Mouse (Mus musculus): ENCODE measurements at regions not wholly inside any gene's neighbourhood (a gene's known extent, or its start where the extent isn't known, plus 50 kb on each side); places are given as distances from the start of the nearest gene placed in this dataset.
A peak's percentile ranks its signal among the peaks of the same experiment; 100 is the strongest.

GRCm38 (mm10) chr8:46931267-46931666 is 55.4 kb upstream of the Enpp6 start:
- Histone ChIP-seq H3K27me3 (replicated peaks) (no peaks in the 10 kb centered on the region), H3K4me2 (ENCODE audit: insufficient read depth, low read depth, poor library complexity, severe bottlenecking) (no peak overlapping the region), H3K79me2 (replicated peaks; ENCODE audit: control insufficient read depth, extremely low read depth, insufficient read depth, poor library complexity, severe bottlenecking) (no peaks in the 10 kb centered on the region), H3K9me3 (replicated peaks; ENCODE audit: low read length) (peaks cover 2% of the 10 kb centered on the region), H3K4me1 (ENCODE audit: control insufficient read depth in 1 of 2, insufficient read depth in 2 of 2) (peaks cover 22 to 73% of the 10 kb centered on the region in 2 experiments), H3K27ac (ENCODE audit: insufficient read depth, low read depth) (no peak overlapping the region), H3K4me3 (replicated peaks in 1 of 3; ENCODE audit: low read depth in 2 of 3, low read length in 2 of 3, poor library complexity in 1 of 3) (no peak overlapping the region), H3K36me3 (replicated peaks in 1 of 2; ENCODE audit: control insufficient read depth in 1 of 2, insufficient read depth in 1 of 2, low read length in 1 of 2) (no peaks in the 10 kb centered on the region), H3K9ac (ENCODE audit: insufficient read depth, low read depth) (no peak overlapping the region)
- no peak for TF ChIP-seq MYC (IDR thresholded peaks at IDR 0.05; ENCODE audit: low read depth, low read length)
- TF ChIP-seq MAFK (IDR thresholded peaks at IDR 0.05; ENCODE audit: insufficient replicate concordance, low read length): peak; percentile 48; the same call in 1 of the 2 replicates
- dilution Hi-C loops (cut with MboI; ENCODE audit: extremely low pct_ligation_motif_present, extremely low pct_unique_long_range_greater_than_20kb, low sequenced_read_pairs) (no loop called here), in situ Hi-C loops (cut with MboI; ENCODE audit: low pct_ligation_motif_present, low pct_unique_long_range_greater_than_20kb, low sequenced_read_pairs) (loop anchor here (10.0 to 25.0 kb wide), 2 partner anchors 86 to 719 kb away; partner anchors contain the start of gene Slc25a4)
- no peak for DNase-seq (ENCODE audit: extremely low read depth)

- Histone ChIP-seq H3K4me3 (replicated peaks in 1 of 3; ENCODE audit: low read depth in 2 of 3, low read length in 2 of 3, poor library complexity in 1 of 3) (no peak overlapping the region), H3K27ac (ENCODE audit: insufficient read depth, low read depth) (no peak overlapping the region), H3K27me3 (replicated peaks) (no peaks in the 10 kb centered on the region), H3K4me1 (ENCODE audit: control insufficient read depth in 1 of 2, insufficient read depth in 2 of 2) (peaks cover 27 to 73% of the 10 kb centered on the region in 2 experiments), H3K9me3 (replicated peaks; ENCODE audit: low read length) (peaks cover 2% of the 10 kb centered on the region), H3K9ac (ENCODE audit: insufficient read depth, low read depth) (no peak overlapping the region), H3K4me2 (ENCODE audit: insufficient read depth, low read depth, poor library complexity, severe bottlenecking) (no peak overlapping the region), H3K79me2 (replicated peaks; ENCODE audit: control insufficient read depth, extremely low read depth, insufficient read depth, poor library complexity, severe bottlenecking) (no peaks in the 10 kb centered on the region), H3K36me3 (replicated peaks in 1 of 2; ENCODE audit: control insufficient read depth in 1 of 2, insufficient read depth in 1 of 2, low read length in 1 of 2) (no peaks in the 10 kb centered on the region)
- no peak for TF ChIP-seq POLR2A (IDR thresholded peaks at IDR 0.05; ENCODE audit: low read depth, low read length)
- no peak for TF ChIP-seq RCOR1 (conservative IDR thresholded peaks at IDR 0.05; ENCODE audit: low read depth, low read length)
- no peak for TF ChIP-seq USF1 (IDR thresholded peaks at IDR 0.05; ENCODE audit: low read depth, low read length)
- DNase-seq (ENCODE audit: extremely low read depth): no peak
- in situ Hi-C loops (cut with MboI; ENCODE audit: low pct_ligation_motif_present, low pct_unique_long_range_greater_than_20kb, low sequenced_read_pairs) (loop anchor here (10.0 to 25.0 kb wide), 2 partner anchors 88 to 721 kb away; partner anchors contain the start of gene Slc25a4), dilution Hi-C loops (cut with MboI; ENCODE audit: extremely low pct_ligation_motif_present, extremely low pct_unique_long_range_greater_than_20kb, low sequenced_read_pairs) (no loop called here)
These were observed 53.4 kb upstream of the Enpp6 start for GRCm38 (mm10) chr8:46933256-46933655.

DNA sequence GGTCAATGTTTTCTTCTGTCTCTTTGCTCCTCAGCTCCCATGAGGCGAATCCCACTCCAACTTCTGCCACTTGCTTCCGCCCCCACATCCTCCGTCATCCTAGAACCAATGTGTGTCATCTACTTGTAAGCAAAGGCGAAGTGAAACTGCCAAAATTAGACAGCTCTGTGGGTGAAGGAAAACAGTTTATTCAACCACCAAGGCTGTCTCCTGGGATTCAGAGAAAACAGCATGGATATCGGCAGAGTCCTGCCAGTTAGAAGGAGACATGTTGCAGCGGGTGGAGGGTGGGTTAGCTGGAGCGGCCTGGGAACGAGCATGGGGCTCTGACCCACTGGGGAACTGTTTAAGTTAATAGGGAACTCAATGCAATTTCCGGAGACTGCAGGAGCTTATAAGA is 52.4 kb upstream of the Enpp6 start:
- no peak overlapping the region for H3K27ac ChIP-seq (ENCODE audit: insufficient read depth, low read depth)
- H3K9ac ChIP-seq (ENCODE audit: insufficient read depth, low read depth): peak overlapping the region; percentile 50; the same call in 1 of the 2 replicates
- H3K4me3 ChIP-seq (replicated peaks in 1 of 3; ENCODE audit: low read depth in 2 of 3, low read length in 2 of 3, poor library complexity in 1 of 3): no peak overlapping the region
- H3K27me3 ChIP-seq (replicated peaks): no peaks in the 10 kb centered on the region
- peaks cover 24 to 73% of the 10 kb centered on the region in 2 experiments for H3K4me1 ChIP-seq (ENCODE audit: control insufficient read depth in 1 of 2, insufficient read depth in 2 of 2)
- H3K4me2 ChIP-seq (ENCODE audit: insufficient read depth, low read depth, poor library complexity, severe bottlenecking): peak overlapping the region; percentile 72
- in situ Hi-C loops (cut with MboI; ENCODE audit: low pct_ligation_motif_present, low pct_unique_long_range_greater_than_20kb, low sequenced_read_pairs): loop anchor here (10.0 to 25.0 kb wide), 2 partner anchors 89 to 722 kb away; partner anchors contain the start of gene Slc25a4
- H3K79me2 ChIP-seq (replicated peaks; ENCODE audit: control insufficient read depth, extremely low read depth, insufficient read depth, poor library complexity, severe bottlenecking): no peaks in the 10 kb centered on the region
- peaks cover 2% of the 10 kb centered on the region for H3K9me3 ChIP-seq (replicated peaks; ENCODE audit: low read length)
- no peaks in the 10 kb centered on the region for H3K36me3 ChIP-seq (replicated peaks in 1 of 2; ENCODE audit: control insufficient read depth in 1 of 2, insufficient read depth in 1 of 2, low read length in 1 of 2)
- peak; percentile 67 for DNase-seq (ENCODE audit: extremely low read depth)
- dilution Hi-C loops (cut with MboI; ENCODE audit: extremely low pct_ligation_motif_present, extremely low pct_unique_long_range_greater_than_20kb, low sequenced_read_pairs): no loop called here
- TF ChIP-seq BHLHE40 (IDR thresholded peaks at IDR 0.05; ENCODE audit: low read depth, low read length) (peak; percentile 64), RCOR1 (conservative IDR thresholded peaks at IDR 0.05; ENCODE audit: low read depth, low read length) (peak; percentile 67; the same call in 1 of the 2 replicates), ZKSCAN1 (IDR thresholded peaks at IDR 0.05; ENCODE audit: borderline replicate concordance, low read depth, low read length) (no peak), POLR2A (IDR thresholded peaks at IDR 0.05; ENCODE audit: low read depth, low read length) (no peak), ELF1 (IDR thresholded peaks at IDR 0.05; ENCODE audit: low read depth, low read length) (no peak), ZNF384 (IDR thresholded peaks at IDR 0.05; ENCODE audit: low read depth, low read length) (no peak), CTCF (conservative IDR thresholded peaks at IDR 0.05 in 1 of 2, IDR thresholded peaks at IDR 0.05 in 1 of 2; ENCODE audit: low read depth in 2 of 2, low read length in 2 of 2) (no peak), ETS1 (conservative IDR thresholded peaks at IDR 0.05; ENCODE audit: low read depth, low read length) (peak; percentile 82), SIN3A (IDR thresholded peaks at IDR 0.05; ENCODE audit: low read length) (no peak), MEF2A (IDR thresholded peaks at IDR 0.05; ENCODE audit: borderline replicate concordance, low read depth, low read length) (peak; percentile 95), TBP (conservative IDR thresholded peaks at IDR 0.05; ENCODE audit: low read depth, low read length) (no peak), E2F4 (IDR thresholded peaks at IDR 0.05; ENCODE audit: insufficient replicate concordance, low read depth, low read length) (no peak), TCF12 (IDR thresholded peaks at IDR 0.05; ENCODE audit: low read depth, low read length) (no peak), ZMIZ1 (IDR thresholded peaks at IDR 0.05; ENCODE audit: low read depth, low read length) (no peak), POLR2AphosphoS2 (IDR thresholded peaks at IDR 0.05; ENCODE audit: low read depth, low read length) (no peak), ZC3H11A (IDR thresholded peaks at IDR 0.05; ENCODE audit: low read depth, low read length) (no peak), NELFE (IDR thresholded peaks at IDR 0.05; ENCODE audit: low read depth, low read length) (no peak), KAT2A (IDR thresholded peaks at IDR 0.05; ENCODE audit: insufficient replicate concordance, low read length) (no peak), USF1 (IDR thresholded peaks at IDR 0.05; ENCODE audit: low read depth, low read length) (no peak), SMC3 (IDR thresholded peaks at IDR 0.05; ENCODE audit: low read depth, low read length) (no peak), GABPA (IDR thresholded peaks at IDR 0.05; ENCODE audit: insufficient replicate concordance, low read depth, low read length) (no peak), NRF1 (IDR thresholded peaks at IDR 0.05; ENCODE audit: low read depth, low read length) (no peak), MAX (IDR thresholded peaks at IDR 0.05; ENCODE audit: low read length) (no peak), MXI1 (IDR thresholded peaks at IDR 0.05; ENCODE audit: low read depth, low read length) (no peak)

Data from CH12.LX (cell line).